Mouse (Mus musculus) forebrain, postnatal 0 days (tissue): ENCODE measurements around the gene Cd6. TPM values are rescaled to one million over a fixed set of nuclear protein-coding genes. Genes with fewer than 3 reads are reported as not detected.
A peak's percentile ranks its signal among the peaks of the same experiment; 100 is the strongest.

Source experiments
- ATAC-seq: fragments of 200-750 bp; cut with Nextera tagmentation; 2 replicates; pipeline ENCODE4 v1.8.0; 2017; ENCODE audit warnings: mild to moderate bottlenecking, moderate library complexity
- DNase-seq: peaks from one replicate; pipeline ENCODE4 v3.0.0-alpha.2; 2015
- H3K27ac ChIP-seq: fragments of 300-500 bp; sonication (generic); 2 replicates; pipeline ENCODE4 v1.5.1; 2014; ENCODE audit warnings: low read depth, mild to moderate bottlenecking, antibody characterized with exemption, low read length, moderate library complexity, mixed read lengths
- H3K27me3 ChIP-seq: fragments of 300-500 bp; sonication (generic); 2 replicates; pipeline ENCODE4 v1.6.1; 2014; ENCODE audit warnings: mild to moderate bottlenecking, low read length, mixed read lengths; ENCODE audit not compliant: insufficient read depth
- H3K36me3 ChIP-seq: fragments of 300-500 bp; sonication (generic); 2 replicates; pipeline ENCODE4 v1.6.1; 2014; ENCODE audit warnings: mild to moderate bottlenecking, moderate library complexity; ENCODE audit not compliant: insufficient read depth
- H3K4me1 ChIP-seq: fragments of 300-500 bp; sonication (generic); 2 replicates; pipeline ENCODE4 v1.6.1; 2014; ENCODE audit warnings: antibody characterized with exemption; ENCODE audit not compliant: insufficient read depth
- H3K4me2 ChIP-seq: fragments of 300-500 bp; sonication (generic); 2 replicates; pipeline ENCODE4 v1.6.1; 2014; ENCODE audit warnings: low read depth, mild to moderate bottlenecking, moderate library complexity
- H3K4me3 ChIP-seq: fragments of 300-500 bp; sonication (generic); 2 replicates; pipeline ENCODE4 v1.5.1; 2014; ENCODE audit warnings: low read depth, low read length, mixed read lengths
- H3K9ac ChIP-seq: fragments of 300-500 bp; sonication (generic); 2 replicates; pipeline ENCODE4 v1.6.1; 2014; ENCODE audit warnings: mild to moderate bottlenecking
- H3K9me3 ChIP-seq: fragments of 300-500 bp; sonication (generic); 2 replicates; pipeline ENCODE4 v1.6.1; 2016; ENCODE audit warnings: low read length
- CTCF ChIP-seq: sonication (generic); IDR thresholded peaks from 2 replicates; pipeline ENCODE4 v1.5.1; 2016; ENCODE audit warnings: antibody characterized with exemption, control low read depth, low read depth
- WGBS: fragments of 180-500 bp; shearing (Covaris S2); extraction: QIAGEN DNeasy Blood & Tissue Kit; methylation state at CpG from one replicate; pipeline ENCODE4 v1.1.7; 2014; 5-methylcytosine and 5-hydroxymethylcytosine counted together
- polyA plus RNA-seq: library from polyadenylated mRNA; unstranded; fragments of >200 nt; fragmentation: Nextera tagmentation; extraction: Ambion mirVana; gene quantifications from 2 replicates; pipeline ENCODE4 v1.2.1, GENCODE M21; 2015
- total RNA-seq: library from RNA; depleted of rRNA; stranded (reverse); fragments of >200 nt; gene quantifications from 2 replicates; pipeline ENCODE4 v1.2.3, GENCODE M21; 2014; rRNA removed

Cd6 gene
- not detected in 2 replicates for total RNA-seq
- polyA plus RNA-seq: 0.05 TPM in 1 of 2 replicates, not detected in the other

- Histone ChIP-seq H3K4me2 (no peak within 1 kb of the TSS), H3K27me3 (no peaks in the 10 kb centered on the region), H3K9me3 (no peaks in the 10 kb centered on the region), H3K9ac (no peak within 1 kb of the TSS), H3K36me3 (no peaks in the 10 kb centered on the region), H3K27ac (no peak within 1 kb of the TSS), H3K4me3 (no peak within 1 kb of the TSS), H3K4me1 (no peaks in the 10 kb centered on the region)
- DNase-seq (no peak), ATAC-seq (no peak)
- 93% methylated on average over 16 of the region's 16 CpGs for WGBS
- no peak for TF ChIP-seq CTCF
These were observed at the start of gene Cd6 for GRCm38 (mm10) chr19:10829436-10830175. Gene Cd6 (minus strand): TSS chr19:10830058.

DNA sequence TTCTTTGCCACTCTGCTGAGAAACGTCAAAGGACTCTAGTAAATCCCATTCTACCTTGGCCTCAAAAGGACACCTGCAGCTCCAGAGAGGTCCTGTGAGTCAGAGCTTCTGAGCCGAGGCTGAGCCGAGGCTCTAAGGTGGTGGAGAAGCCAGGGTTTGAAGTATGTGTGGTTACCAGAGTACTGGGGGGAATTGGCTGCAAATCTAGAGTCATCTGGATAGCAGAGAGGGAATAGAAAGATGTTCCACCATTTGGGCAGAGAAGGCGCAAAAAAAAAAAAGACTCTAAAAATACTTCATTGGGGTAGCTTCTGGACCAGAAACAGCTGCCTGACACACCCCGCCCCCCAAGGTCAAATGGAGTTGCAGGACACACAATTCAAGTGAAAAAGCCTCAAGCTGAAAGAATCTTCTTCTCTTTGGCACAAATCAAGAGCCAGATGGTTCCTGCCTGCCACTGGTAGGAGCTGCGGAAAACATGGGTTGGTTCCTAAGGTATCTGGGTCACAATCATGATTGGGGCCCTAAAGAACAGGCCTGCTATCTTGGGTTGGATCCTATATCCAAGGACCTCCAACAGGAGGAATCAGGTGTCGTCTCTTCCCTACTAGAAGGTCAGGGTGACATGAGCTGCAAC, 48.5 kb upstream of the Cd6 start:
- peaks cover 11% of the 10 kb centered on the region for H3K36me3 ChIP-seq
- 0 out of 2 replicates have a peak overlapping the region, but pooled peaks have one; percentile 21 for H3K27ac ChIP-seq
- H3K4me2 ChIP-seq: no peak overlapping the region
- WGBS: 83% methylated on average over 7 of the region's 7 CpGs
- no peak for DNase-seq
- H3K4me3 ChIP-seq: no peak overlapping the region
- no peaks in the 10 kb centered on the region for H3K9me3 ChIP-seq
- no peaks in the 10 kb centered on the region for H3K27me3 ChIP-seq
- no peak overlapping the region for H3K9ac ChIP-seq
- ATAC-seq: no peak
- peaks cover 18% of the 10 kb centered on the region for H3K4me1 ChIP-seq
- no peak for TF ChIP-seq CTCF

DNA sequence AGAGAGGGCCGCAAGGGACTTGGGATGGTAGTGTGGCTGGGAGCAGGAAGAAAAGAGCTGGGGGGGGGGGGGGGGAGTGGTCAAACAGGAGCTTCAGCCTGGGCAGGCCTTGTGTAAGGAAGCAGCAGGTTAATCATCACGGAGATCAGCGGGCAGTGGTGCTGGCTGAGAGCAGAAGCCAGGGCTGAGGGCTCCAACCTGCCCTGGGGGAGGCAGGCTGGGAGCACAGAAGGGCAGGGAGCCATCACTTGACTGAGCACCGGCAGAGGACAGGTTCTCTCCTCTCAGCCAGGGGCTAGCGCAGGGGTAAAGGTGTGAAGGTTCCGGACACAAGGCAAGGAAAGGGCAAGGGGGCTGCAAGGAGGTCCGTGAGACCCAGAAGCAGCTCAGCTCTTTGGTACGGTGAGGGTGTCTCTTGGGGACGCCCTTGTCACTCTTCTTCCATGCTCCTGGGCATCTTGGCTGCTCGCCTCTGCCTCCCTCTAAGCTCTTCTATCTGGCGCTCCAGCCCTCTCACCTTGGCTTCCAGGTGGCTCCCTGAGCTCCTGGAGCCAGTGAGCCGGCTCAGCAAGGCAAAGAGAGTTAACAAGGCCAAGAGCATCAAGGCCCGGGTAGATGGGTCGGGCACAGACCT, 41.6 kb upstream of the Cd6 start:
- H3K4me1 ChIP-seq: peaks cover 16% of the 10 kb centered on the region; the same call in 1 of the 2 replicates
- H3K27me3 ChIP-seq: no peaks in the 10 kb centered on the region
- ATAC-seq: no peak
- peaks cover 45% of the 10 kb centered on the region for H3K36me3 ChIP-seq
- no peak overlapping the region for H3K4me2 ChIP-seq
- H3K27ac ChIP-seq: no peak overlapping the region
- TF ChIP-seq CTCF: no peak
- no peak for DNase-seq
- 75% methylated on average over 14 of the region's 14 CpGs for WGBS
- no peaks in the 10 kb centered on the region for H3K9me3 ChIP-seq
- H3K4me3 ChIP-seq: no peak overlapping the region
- H3K9ac ChIP-seq: no peak overlapping the region

DNA sequence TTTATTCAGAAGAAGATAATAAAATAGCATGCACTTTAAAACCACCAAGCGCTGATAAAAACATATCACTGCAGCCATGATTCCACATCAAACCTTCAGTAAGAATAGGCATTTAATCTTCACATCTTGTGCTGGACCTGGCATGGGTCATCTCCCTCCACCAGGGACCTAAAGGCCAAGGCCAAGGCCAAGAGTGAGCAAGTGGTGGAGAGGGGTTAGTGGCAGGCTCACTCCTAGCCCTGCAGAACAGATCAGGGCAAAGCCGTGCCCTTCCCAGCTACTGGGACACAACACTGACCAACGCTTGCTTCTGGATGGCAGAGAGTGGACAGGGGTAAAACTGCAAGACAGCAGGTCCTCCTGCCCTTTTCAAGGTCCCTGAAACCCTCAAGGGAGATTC, 40.8 kb upstream of the Cd6 start:
- Histone ChIP-seq H3K4me3 (no peak overlapping the region), H3K9ac (peak overlapping the region; percentile 11; the same call in 1 of the 2 replicates), H3K4me2 (no peak overlapping the region), H3K36me3 (peaks cover 51% of the 10 kb centered on the region), H3K27me3 (no peaks in the 10 kb centered on the region), H3K4me1 (peaks cover 16% of the 10 kb centered on the region; the same call in 1 of the 2 replicates), H3K27ac (no peak overlapping the region), H3K9me3 (no peaks in the 10 kb centered on the region)
- WGBS: 90% methylated on average over 3 of the region's 3 CpGs
- no peak for DNase-seq
- ATAC-seq: no peak
- no peak for TF ChIP-seq CTCF

- Histone ChIP-seq H3K4me3 (peak within 1 kb of the TSS; percentile 91), H3K27ac (peak within 1 kb of the TSS; percentile 93), H3K36me3 (peaks cover 57% of the 10 kb centered on the region), H3K4me1 (peaks cover 16% of the 10 kb centered on the region; the same call in 1 of the 2 replicates), H3K27me3 (no peaks in the 10 kb centered on the region), H3K4me2 (peak within 1 kb of the TSS; percentile 79), H3K9ac (peak within 1 kb of the TSS; percentile 99), H3K9me3 (no peaks in the 10 kb centered on the region)
- 1% methylated on average over 8 of the region's 8 CpGs for WGBS
- DNase-seq: peak; percentile 52
- peak; percentile 26 for ATAC-seq
- TF ChIP-seq CTCF: 0 out of 2 replicates have a peak, but pooled peaks have one; percentile 4
These were observed 40.1 kb upstream of the Cd6 start, which contains the start of gene Tmem132a for GRCm38 (mm10) chr19:10869886-10870527. Gene Tmem132a (minus strand): TSS chr19:10869940.

- peak; percentile 96 for ATAC-seq
- no peaks in the 10 kb centered on the region for H3K27me3 ChIP-seq
- peak overlapping the region; percentile 99 for H3K9ac ChIP-seq
- H3K27ac ChIP-seq: peak overlapping the region; percentile 93
- peak; percentile 88 for DNase-seq
- peak overlapping the region; percentile 91 for H3K4me3 ChIP-seq
- H3K4me2 ChIP-seq: peak overlapping the region; percentile 79
- H3K4me1 ChIP-seq: peaks cover 16% of the 10 kb centered on the region; the same call in 1 of the 2 replicates
- 2% methylated on average over 39 of the region's 43 CpGs for WGBS
- peaks cover 63% of the 10 kb centered on the region for H3K36me3 ChIP-seq
- no peaks in the 10 kb centered on the region for H3K9me3 ChIP-seq
- no peak for TF ChIP-seq CTCF
These were observed 39.5 kb upstream of the Cd6 start for GRCm38 (mm10) chr19:10869241-10869885.
